ENCODE assay signal across 8 mouse cellular contexts in genomic region chr7:78578461-78579359, GRCm38 (mm10).
DNase-seq lines count a peak whose midpoint lies in the region; ATAC-seq lines count a peak whose summit lies in the region.

No protein-coding gene starts in this region.

- H3K27me3 ChIP-seq in heart, embryonic 15.5 days, result peaks cover 96% of the 10 kb centered on the region
- H3K27me3 ChIP-seq in hindbrain, embryonic 15.5 days, result peaks cover 10% of the 10 kb centered on the region; the same call in 1 of the 2 replicates
- H3K27me3 ChIP-seq in midbrain, embryonic 14.5 days (ENCODE audit: control insufficient read depth, insufficient read depth, low read length), result 0 out of 2 replicates have a peak, but pooled peaks cover 12% of the 10 kb centered on the region

- under 1% methylated on average over 61 of the region's 66 CpGs for WGBS in heart, embryonic 15.5 days
- under 1% methylated on average over 44 of the region's 66 CpGs for WGBS in hindbrain, embryonic 15.5 days
- WGBS in midbrain, embryonic 14.5 days, result under 1% methylated on average over 54 of the region's 66 CpGs

- H3K36me3 ChIP-seq in heart, embryonic 15.5 days, result no peaks in the 10 kb centered on the region
- no peaks in the 10 kb centered on the region for H3K36me3 ChIP-seq in hindbrain, embryonic 15.5 days
- H3K36me3 ChIP-seq in midbrain, embryonic 14.5 days (ENCODE audit: control insufficient read depth, insufficient read depth, low read length), result no peaks in the 10 kb centered on the region

- peak overlapping the region; percentile 92 for H3K4me2 ChIP-seq in heart, embryonic 15.5 days
- H3K4me2 ChIP-seq in hindbrain, embryonic 15.5 days, result peak overlapping the region; percentile 85
- H3K4me2 ChIP-seq in midbrain, embryonic 14.5 days (ENCODE audit: low read length), result peak overlapping the region; percentile 78

- no peak for DNase-seq in heart, adult 11 months
- peak; percentile 31 for DNase-seq in MN1 (ENCODE audit: low spot score)
- peak; percentile 46 for DNase-seq in embryo, embryonic 10.5 days (ENCODE audit: low spot score)
- DNase-seq in midbrain, embryonic 14.5 days, result peak; percentile 70
- peak; percentile 26 to 41 for DNase-seq in thymus, postnatal 36 days
- DNase-seq in gastrocnemius, postnatal 25 days, result no peak

- H3K9me3 ChIP-seq in heart, embryonic 15.5 days (replicated peaks), result no peaks in the 10 kb centered on the region
- H3K9me3 ChIP-seq in hindbrain, embryonic 15.5 days, result no peaks in the 10 kb centered on the region
- no peaks in the 10 kb centered on the region for H3K9me3 ChIP-seq in midbrain, embryonic 14.5 days (ENCODE audit: control insufficient read depth, low read length)

- no peak overlapping the region for H3K27ac ChIP-seq in heart, embryonic 15.5 days
- peak overlapping the region; percentile 95 for H3K27ac ChIP-seq in hindbrain, embryonic 15.5 days (replicated peaks)
- H3K27ac ChIP-seq in midbrain, embryonic 14.5 days (replicated peaks; ENCODE audit: low read depth, low read length), result peak overlapping the region; percentile 90

- no peak for ATAC-seq in heart, embryonic 15.5 days (replicated peaks; ENCODE audit: insufficient number of reproducible peaks, insufficient read depth, low FRiP score, low read depth)
- peak; percentile 35 for ATAC-seq in hindbrain, embryonic 15.5 days (ENCODE audit: low FRiP score, low read depth)
- ATAC-seq in midbrain, embryonic 14.5 days (ENCODE audit: low FRiP score, low TSS enrichment), result peak; percentile 15

- peaks cover 22% of the 10 kb centered on the region for H3K4me1 ChIP-seq in heart, embryonic 15.5 days (replicated peaks)
- H3K4me1 ChIP-seq in hindbrain, embryonic 15.5 days (replicated peaks), result peaks cover 41% of the 10 kb centered on the region
- H3K4me1 ChIP-seq in midbrain, embryonic 14.5 days (ENCODE audit: control insufficient read depth, insufficient read depth, low read length), result peaks cover 21% of the 10 kb centered on the region; the same call in 1 of the 2 replicates

- H3K4me3 ChIP-seq in heart, embryonic 15.5 days, result peak overlapping the region; percentile 57
- H3K4me3 ChIP-seq in hindbrain, embryonic 15.5 days, result peak overlapping the region; percentile 73
- H3K4me3 ChIP-seq in midbrain, embryonic 14.5 days (replicated peaks; ENCODE audit: low read depth, low read length), result peak overlapping the region; percentile 63

- peak overlapping the region; percentile 31 for H3K9ac ChIP-seq in heart, embryonic 15.5 days
- peak overlapping the region; percentile 88 for H3K9ac ChIP-seq in hindbrain, embryonic 15.5 days
- H3K9ac ChIP-seq in midbrain, embryonic 14.5 days (replicated peaks; ENCODE audit: low read length), result peak overlapping the region; percentile 80

Comparison
In these comparisons a context has a peak if more than half of its experiments do, and no peak if none do; other contexts are left out.
1. H3K9ac ChIP-seq: peak in every context shown above with its lines; median percentile 88 in hindbrain, embryonic 15.5 days; 80 in midbrain, embryonic 14.5 days; 31 in heart, embryonic 15.5 days.
2. DNase-seq: peak in MN1 (single experiment), embryo, embryonic 10.5 days (single experiment), midbrain, embryonic 14.5 days (single experiment) and thymus, postnatal 36 days (2 of 2); none in heart, adult 11 months (single experiment) and gastrocnemius, postnatal 25 days (single experiment).
3. Peak in every context shown above with its lines, with median percentiles within 50 percentile points of each other: H3K4me2 ChIP-seq and H3K4me3 ChIP-seq.